Mouse (Mus musculus) retina, embryonic 14.5 days (tissue): ENCODE measurements around the gene Ankrd13d.

Experiments used
- DNase-seq: peaks from one replicate; pipeline ENCODE4 v3.0.0-alpha.2; 2015; ENCODE audit warnings: low spot score

Gene Ankrd13d

DNA sequence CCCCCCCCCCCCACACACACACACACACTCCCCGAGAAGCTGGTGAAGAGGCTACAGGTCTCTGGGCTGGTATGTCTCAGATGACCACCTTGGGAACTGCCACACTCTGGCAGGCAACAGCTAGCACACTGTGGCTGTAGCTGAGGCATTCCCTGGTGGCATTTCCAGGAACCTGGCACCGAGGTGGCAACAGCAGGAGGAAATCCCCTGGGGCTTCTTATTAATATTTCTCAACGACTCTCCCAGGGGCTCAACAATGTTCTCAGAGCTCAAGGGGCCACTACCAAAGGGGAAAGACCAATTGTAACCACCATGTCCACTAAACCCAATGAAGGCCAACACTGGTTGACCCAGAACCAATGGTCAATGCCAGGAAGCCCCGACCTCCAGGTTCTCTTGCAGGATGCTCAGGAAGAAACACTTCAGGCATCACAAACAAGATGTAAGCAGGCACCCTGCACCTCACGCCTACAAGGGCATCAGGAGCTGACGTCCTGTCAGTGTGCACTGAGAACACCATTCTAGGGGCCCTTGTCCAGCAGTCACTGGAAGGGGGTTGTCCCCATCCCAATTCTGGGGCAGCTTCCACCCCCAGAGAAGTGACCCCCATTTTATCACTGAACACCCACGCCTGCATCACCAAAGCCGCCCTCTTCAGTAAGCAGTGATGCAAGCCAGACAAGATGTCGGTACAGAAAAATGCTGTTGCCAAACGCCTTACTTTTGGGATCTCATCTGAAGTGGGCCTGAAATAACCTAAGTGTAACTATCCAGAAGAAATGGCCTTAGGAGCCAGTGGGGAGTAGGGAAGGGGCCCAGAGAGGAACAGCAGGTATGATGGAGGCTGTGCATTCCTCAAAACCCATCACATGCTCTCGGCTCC is 18.2 kb upstream of the Ankrd13d start:
- no peak for DNase-seq

- DNase-seq, result no peak
Measured at GRCm38 (mm10) chr19:4300271-4300704, 17.4 kb upstream of the Ankrd13d start.

- DNase-seq, result no peak
Measured at GRCm38 (mm10) chr19:4299574-4300270, 16.8 kb upstream of the Ankrd13d start.

DNA sequence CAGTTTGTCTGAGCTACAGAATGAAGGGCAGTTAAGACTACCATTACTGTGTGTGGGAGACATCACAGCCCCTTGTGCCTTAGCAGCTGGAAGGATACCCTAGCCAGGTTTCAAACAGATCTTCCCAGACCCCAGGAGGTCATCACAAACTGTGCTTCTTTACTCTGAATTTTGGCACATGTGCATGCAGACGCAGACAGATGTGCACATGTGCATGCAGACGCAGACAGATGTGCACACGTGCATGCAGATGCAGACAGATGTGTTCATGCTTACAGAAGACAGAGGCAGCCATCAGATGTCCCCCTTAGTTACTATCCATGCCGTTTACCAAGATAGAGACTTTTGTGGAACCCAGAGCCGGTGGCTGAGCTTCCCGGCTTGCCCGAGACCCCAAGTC is 16.2 kb upstream of the Ankrd13d start:
- DNase-seq, result no peak

DNA sequence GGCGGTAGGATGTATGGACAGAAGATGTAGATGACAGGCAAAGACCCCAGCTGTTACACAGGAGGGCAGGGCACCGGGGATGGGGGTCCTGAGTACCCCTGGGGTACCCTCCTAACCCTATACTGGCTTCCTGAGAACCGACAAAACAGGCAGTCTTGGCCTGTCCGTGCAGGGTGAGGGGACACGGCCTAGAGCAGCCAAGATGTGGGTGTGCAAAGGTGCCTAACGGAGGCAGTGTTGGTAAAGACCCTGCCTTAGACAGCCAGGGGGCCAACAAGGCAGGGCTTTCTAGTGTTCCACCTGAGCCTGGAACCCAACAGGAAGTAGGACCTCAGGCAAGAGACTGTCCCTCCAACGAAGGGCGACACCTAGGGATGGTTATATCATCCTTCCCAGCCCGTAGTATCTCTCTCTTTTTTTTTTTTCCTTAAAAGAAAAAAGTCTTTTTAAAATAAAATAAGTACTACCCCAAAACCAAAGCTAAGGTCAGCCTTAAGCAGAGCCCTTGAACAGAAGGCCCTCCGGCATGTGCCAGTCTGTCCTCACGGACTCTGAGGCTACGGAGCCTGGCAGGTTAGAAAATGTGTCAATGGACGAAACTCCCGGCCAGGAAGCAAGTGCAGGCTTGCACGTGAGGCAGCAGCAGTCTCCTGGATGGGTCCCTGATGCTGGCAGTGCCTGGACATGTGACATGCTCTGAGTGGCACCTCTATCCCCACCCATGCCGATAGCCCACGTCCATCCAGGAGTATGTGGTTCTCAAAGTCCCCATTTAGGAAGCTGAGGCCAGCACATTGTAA is 15.6 kb upstream of the Ankrd13d start:
- DNase-seq, result no peak

GRCm38 (mm10) chr19:4297851-4298250 is 14.9 kb upstream of the Ankrd13d start:
- no peak for DNase-seq

DNA sequence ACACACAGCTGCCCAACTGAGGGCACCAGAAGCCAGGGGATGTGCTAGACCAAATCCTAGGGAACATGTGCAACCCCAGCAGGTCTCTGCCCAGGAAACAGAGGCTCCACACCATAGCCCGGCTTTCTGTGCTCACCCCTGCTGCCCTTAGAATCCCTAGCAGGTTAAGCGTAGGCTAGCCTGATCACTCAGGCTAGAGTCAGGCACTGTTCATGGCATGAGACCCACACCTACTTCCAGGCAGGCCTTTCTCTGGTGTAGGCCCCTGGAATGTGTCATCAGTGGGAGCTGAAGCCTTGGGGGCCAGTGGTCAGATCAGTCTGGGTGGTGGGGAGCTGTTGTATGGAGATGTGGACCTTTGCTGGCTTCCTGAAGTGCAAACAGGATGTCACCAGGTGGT is 13.7 kb upstream of the Ankrd13d start:
- no peak for DNase-seq

DNA sequence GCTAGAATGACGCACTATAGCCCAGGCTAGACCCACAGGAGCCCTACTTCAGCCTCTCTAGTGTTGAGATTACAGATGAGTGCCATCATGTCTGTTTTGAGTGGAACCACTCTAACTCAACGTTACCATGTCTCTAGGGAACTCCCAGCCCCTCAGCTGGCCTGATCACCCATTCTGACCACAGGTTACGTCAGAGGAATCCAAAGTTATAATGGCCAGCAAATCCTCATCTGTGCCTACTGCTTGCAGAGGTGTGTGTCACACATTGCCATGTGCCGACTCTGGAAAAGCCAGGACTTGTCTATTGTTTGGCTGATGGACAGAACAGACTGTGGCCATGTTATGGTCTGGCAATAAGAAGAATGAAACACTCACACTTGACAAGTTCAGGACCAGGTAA is 12.5 kb upstream of the Ankrd13d start:
- no peak for DNase-seq

DNA sequence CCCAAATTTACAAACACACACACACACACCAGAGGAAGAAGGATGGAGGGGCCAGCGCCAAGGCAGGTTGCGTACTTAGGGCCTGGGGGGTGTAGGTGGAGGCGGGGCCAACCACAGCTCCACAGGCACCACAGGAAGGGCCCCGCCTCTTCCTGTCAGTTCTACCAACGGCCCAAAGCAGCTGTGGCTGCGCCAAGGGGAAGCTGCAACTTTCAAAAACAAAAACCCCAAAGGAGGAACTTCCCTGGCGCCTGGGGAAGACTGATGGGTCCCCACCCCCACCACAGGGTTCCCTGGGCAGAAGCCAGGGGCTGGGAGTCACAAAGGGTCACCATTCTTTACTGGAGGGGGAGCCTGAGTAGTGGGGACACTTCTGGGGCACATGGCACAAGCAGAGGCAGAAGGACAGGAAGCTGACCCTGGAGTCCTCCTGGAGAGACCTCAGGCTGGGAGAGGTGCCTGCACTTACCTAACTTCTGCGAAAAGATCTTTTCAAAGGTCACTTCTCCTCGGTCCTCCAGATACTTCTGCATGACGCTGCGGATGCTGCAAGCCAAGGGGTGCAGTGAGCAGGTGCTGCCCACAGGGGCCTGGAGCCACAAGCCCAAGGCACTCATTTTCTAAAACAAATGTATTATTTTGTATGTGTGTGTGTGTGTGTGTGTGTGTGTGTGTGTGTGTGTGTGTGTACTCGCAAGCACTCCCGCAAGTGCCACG is 11.6 kb upstream of the Ankrd13d start:
- no peak for DNase-seq

DNA sequence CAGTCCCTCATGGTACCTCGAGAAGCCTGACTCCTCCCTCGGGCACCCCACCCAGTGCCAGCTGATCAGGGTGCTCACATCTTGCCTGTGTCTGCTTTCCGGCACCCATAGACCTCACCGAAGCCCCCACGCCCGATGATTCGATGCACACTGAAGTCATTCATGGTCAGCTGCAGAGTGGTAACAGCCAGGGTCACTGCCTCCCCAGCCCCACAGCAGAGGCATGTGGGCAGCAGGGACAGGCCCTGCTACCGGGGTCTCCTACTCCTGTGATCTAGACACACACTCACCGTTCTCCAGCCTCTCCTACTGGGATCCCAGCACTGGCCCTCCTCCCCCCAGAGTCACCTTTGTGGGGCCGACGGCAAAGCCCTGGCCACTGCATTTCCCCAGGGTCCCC is 8.2 kb upstream of the Ankrd13d start:
- DNase-seq, result no peak

DNA sequence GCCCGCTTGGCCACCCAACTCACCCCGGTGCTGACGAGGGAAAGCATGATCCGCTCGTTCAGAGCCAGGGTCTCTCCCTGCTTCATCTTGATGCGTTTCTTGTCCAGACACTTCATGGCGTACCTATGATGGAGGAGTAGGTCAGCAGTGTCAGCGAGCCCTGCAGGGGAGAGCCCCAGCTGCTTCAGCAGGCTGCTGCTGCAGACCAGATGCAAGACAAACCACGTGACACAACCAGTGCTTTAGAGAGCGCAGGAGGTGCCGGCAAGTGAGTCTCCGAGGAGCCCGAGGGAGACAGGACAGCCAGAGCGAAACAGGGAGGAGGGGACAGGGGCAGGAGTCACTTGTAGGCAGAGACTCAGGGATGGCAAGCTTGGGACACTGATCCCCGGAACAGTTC is 7.8 kb upstream of the Ankrd13d start:
- no peak for DNase-seq

GRCm38 (mm10) chr19:4283653-4284052 is 716 bp upstream of the Ankrd13d start:
- no peak for DNase-seq

DNA sequence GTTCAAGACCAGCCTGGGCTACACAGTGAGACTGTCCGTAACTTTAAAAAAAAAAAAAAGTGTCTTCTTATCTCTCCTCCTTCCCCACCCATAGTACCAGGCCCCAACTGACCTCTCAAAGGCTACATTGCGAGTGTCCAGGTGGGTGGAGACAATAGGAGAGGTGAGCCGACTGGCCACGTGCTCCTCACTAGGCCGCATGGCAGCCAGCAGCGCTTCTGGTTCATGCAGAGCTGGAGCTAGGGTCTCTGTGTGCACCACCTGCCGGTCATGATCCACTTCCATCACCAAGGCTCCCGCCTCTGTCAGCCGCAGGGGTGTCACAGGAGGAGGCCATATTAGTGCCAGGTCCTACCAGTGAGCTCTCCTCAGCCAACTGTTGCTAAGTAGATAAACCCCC is 2.5 kb downstream of the Ankrd13d start:
- no peak for DNase-seq

DNA sequence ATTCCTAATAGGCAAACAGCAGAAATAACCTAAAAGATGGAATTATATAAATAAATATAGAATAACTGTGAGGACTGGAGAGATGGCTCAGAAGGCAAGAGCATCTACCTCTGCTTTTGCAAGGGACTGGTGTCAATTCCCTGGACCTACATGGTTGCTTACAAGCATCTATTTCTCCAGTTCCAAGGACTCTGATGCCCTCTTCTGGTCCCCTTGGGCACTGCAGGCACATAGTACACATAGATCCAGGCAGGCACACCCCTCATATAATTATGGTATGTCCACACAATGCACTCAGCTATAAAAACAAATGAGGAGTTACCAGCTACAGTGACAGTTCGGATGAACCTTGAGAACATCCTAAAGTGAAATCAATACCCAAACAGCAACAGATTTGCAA is 3.5 kb downstream of the Ankrd13d start:
- no peak for DNase-seq

- no peak for DNase-seq
Measured at GRCm38 (mm10) chr19:4270972-4271371, 12.0 kb downstream of the Ankrd13d start.

GRCm38 (mm10) chr19:4270187-4270586 is 12.8 kb downstream of the Ankrd13d start:
- DNase-seq, result no peak

DNA sequence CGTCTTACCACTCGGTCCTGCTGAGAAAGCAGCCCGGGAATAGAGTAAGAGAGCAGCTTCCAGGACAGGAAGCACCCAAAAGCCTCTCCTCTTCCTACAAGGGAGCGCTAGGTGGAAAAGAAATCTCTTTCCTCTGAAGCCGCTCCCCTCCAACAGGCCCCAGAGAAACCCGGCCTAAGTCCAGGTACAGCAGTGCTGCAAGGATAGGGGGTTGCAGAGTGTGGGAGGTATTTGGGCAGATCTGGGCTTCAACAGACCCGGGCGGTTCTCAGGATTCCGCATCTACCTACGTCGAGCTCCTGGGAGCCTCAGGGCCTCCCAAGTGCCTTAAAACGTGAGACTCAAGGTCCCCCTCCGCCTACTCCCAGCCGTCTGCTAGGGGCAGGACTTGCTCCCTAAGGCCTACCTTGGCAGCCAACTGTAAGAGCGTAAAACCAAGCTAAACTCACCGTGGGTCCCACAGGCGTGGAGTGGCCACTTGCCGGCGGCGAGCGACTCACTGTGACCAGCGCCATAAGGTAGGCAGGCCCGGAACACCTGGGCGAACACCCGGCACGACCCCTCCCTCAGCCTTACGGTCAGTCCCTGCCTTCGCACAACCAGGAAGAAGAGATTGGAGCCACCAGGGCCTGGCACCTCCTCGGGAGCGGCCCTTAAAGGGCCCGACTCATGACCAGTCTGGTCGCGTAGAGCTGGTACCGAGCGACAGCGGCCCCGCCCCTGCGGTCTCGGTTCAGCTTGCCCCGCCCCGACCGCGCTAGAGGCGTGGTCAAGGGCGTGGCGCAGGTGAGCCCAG is 14.2 kb downstream of the Ankrd13d start, which contains the start of gene Ssh3:
Gene Ssh3, minus strand, starts transcription at position 615 of the 796 bp plus-strand sequence.
- peak; percentile 41 for DNase-seq

- DNase-seq, result peak; percentile 40
Measured at GRCm38 (mm10) chr19:4265956-4266355, 17.0 kb downstream of the Ankrd13d start.

DNA sequence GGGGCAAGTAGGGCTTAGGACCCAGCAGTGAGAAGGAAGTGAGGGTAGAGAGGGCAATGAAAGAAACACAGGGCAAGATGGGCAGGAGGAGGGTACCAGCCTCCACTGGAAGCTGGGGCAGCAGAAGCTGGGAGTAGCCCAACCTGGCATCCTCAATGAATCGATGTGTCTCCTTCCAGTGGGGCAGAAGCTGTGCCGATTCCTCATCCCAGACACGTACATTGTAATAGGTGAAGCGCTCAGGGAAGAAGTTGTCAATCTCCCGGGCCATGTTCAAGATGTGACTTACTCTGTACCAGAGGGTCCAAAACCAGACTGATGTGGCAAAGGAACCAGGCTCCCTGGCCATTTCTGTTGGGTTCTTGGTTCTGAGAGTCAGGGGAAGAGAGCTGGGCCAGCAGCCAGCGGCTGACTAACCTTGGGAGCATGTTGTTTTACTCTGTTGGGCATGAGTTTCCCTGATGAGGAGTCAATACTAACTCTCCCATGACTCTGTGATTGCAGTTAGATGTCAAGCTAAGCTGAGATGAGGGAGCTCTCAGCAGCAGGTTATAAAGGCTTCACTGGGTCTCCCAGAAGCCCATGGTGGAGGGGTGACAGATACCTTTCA is 18.7 kb downstream of the Ankrd13d start:
- DNase-seq, result no peak

GRCm38 (mm10) chr19:4263702-4264101 is 19.2 kb downstream of the Ankrd13d start:
- DNase-seq, result no peak

DNA sequence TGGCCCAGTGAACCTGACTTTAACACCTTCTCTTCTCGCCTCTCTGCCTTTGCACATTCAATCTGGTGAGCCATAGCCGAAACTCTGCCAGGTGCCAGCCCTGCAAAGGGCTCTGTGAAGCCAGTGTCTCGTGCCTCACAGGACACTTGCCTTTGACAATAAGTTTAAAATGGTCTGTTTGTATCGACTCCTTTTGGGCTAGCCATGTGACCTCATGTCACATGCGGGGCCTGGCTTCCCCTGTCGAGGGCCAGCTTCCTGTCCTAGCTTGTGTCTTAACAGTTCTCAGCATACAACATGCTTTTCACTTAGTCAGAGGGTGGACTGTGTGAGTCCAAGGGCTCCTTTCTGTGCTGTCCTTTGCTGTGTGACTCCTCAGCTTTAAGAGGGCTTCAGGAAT is 20.2 kb downstream of the Ankrd13d start:
- no peak for DNase-seq
